1 mouse cellular context compared by ENCODE assay signal in the genomic region with DNA sequence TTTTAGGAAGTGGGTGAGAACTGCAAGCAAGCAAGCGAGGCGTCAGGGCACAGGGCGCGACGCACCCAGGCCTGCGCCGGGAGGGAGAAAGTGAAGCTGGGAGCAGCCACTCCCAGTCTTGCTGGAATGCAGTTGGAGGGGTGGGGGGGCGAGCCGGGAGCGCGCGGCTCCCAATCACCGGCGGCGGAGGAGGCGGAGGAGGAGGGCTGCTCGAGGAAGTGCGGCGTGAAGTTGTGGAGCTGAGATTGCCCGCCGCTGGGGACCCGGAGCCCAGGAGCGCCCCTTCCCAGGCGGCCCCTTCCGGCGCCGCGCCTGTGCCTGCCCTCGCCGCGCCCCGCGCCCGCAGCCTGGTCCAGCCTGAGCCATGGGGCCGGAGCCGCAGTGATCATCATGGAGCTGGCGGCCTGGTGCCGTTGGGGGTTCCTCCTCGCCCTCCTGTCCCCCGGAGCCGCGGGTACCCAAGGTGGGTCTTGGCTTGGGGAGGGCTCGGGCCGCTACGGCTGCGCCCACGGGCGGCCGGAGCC.
TF ChIP-seq lines count a peak whose summit lies in the region.

Erbb2 (plus strand) TSS at position 198 of the 524 bp plus-strand sequence.

TF ChIP-seq in myocyte, 11 proteins besides CTCF, POLR2A, EP300 and RAD21 (continued from another document):
- TF ChIP-seq MYOG (IDR thresholded peaks at IDR 0.05; ENCODE audit: control insufficient read depth in 1 of 3, insufficient read depth in 1 of 3, insufficient read length in 2 of 3, low read depth in 2 of 3) (peak in 1 of 3 experiments; percentile 10), MYOD1 (IDR thresholded peaks at IDR 0.05; ENCODE audit: control insufficient read depth in 1 of 3, insufficient read length in 2 of 3, low read depth in 2 of 3) (peak in 1 of 3 experiments; percentile 3), E2F4 (IDR thresholded peaks at IDR 0.05; ENCODE audit: insufficient read depth) (no peak), CEBPB (IDR thresholded peaks at IDR 0.05; ENCODE audit: insufficient read depth, poor library complexity, severe bottlenecking) (no peak), USF1 (IDR thresholded peaks at IDR 0.05; ENCODE audit: low read depth) (no peak)
